Mouse (Mus musculus) MEL (cell line): ENCODE data around the gene 4931414P19Rik. TPM values are rescaled to one million over a fixed set of nuclear protein-coding genes. Genes with fewer than 3 reads are reported as not detected.

Experiments
- DNase-seq: peaks from one replicate; pipeline ENCODE4 v3.0.0; 2011; ENCODE audit warnings: low read depth, low spot score
- H3K27ac ChIP-seq: 2 replicates; pipeline ENCODE4 v1.5.1; 2012; ENCODE audit warnings: low read depth, mild to moderate bottlenecking, control low read depth, low read length, moderate library complexity; ENCODE audit not compliant: control insufficient read depth
- H3K27me3 ChIP-seq, 2 experiments: fragments of 150-350 bp in 1 of 2; sonication (generic) in 1 of 2; 2 replicates each; pipeline ENCODE4 v1.6.1; 2012; ENCODE audit warnings: low read length in 2 of 2, mild to moderate bottlenecking in 2 of 2, improper control_type of control experiment in 1 of 2, moderate library complexity in 1 of 2; ENCODE audit not compliant: insufficient read depth in 2 of 2, control insufficient read depth in 1 of 2
- H3K36me3 ChIP-seq, 2 experiments: 2 replicates each; pipeline ENCODE4 v1.6.1; 2012 to 2014; ENCODE audit warnings: low read length in 2 of 2, improper control_type of control experiment in 1 of 2, inconsistent platforms in 1 of 2, mild to moderate bottlenecking in 1 of 2; ENCODE audit not compliant: insufficient read depth in 2 of 2, control insufficient read depth in 1 of 2
- H3K4me1 ChIP-seq, 2 experiments: fragments of 150-350 bp in 1 of 2; sonication (generic) in 1 of 2; 2 replicates each; pipeline ENCODE4 v1.6.1; 2012; ENCODE audit warnings: low read length in 2 of 2, improper control_type of control experiment in 1 of 2, mild to moderate bottlenecking in 1 of 2; ENCODE audit not compliant: insufficient read depth in 2 of 2, control insufficient read depth in 1 of 2
- H3K4me3 ChIP-seq, 2 experiments: fragments of 150-350 bp in 1 of 2; sonication (generic) in 1 of 2; 2 replicates each; pipeline ENCODE4 v1.5.1; 2012; ENCODE audit warnings: low read depth in 2 of 2, low read length in 2 of 2, mild to moderate bottlenecking in 2 of 2, moderate library complexity in 2 of 2, control low read depth in 1 of 2, improper control_type of control experiment in 1 of 2; ENCODE audit not compliant: control insufficient read depth in 1 of 2, insufficient read depth in 1 of 2
- H3K79me2 ChIP-seq: 2 replicates; pipeline ENCODE4 v1.6.1; 2012; ENCODE audit warnings: mild to moderate bottlenecking, low read length, moderate library complexity; ENCODE audit not compliant: control insufficient read depth, poor library complexity, insufficient read depth
- H3K9ac ChIP-seq: 2 replicates; pipeline ENCODE4 v1.6.1; 2012; ENCODE audit warnings: low read depth, mild to moderate bottlenecking, control low read depth, low read length, moderate library complexity; ENCODE audit not compliant: control insufficient read depth, poor library complexity, severe bottlenecking
- H3K9me3 ChIP-seq: fragments of 150-350 bp; sonication (generic); replicated peaks from 2 replicates; pipeline ENCODE4 v1.6.1; 2012; ENCODE audit warnings: mild to moderate bottlenecking, low read length, improper control_type of control experiment, moderate library complexity; ENCODE audit not compliant: insufficient read depth
- CHD2 ChIP-seq: IDR thresholded peaks from 2 replicates; pipeline ENCODE4 v1.6.1; 2011; ENCODE audit warnings: low read length, improper control_type of control experiment
- CTCF ChIP-seq, 3 experiments: IDR thresholded peaks in 2 of 3; conservative IDR thresholded peaks in 1 of 3; 2 replicates each; pipeline ENCODE4 v1.5.1; 2011 to 2012; ENCODE audit warnings: low read length in 3 of 3, low read depth in 2 of 3, mild to moderate bottlenecking in 2 of 3, improper control_type of control experiment in 1 of 3, inconsistent platforms in 1 of 3, mixed read lengths in 1 of 3, moderate library complexity in 1 of 3; ENCODE audit not compliant: control insufficient read depth in 1 of 3, insufficient read depth in 1 of 3, poor library complexity in 1 of 3, severe bottlenecking in 1 of 3
- E2F4 ChIP-seq: IDR thresholded peaks from 2 replicates; pipeline ENCODE4 v1.6.1; 2011; ENCODE audit warnings: low read depth, low read length, improper control_type of control experiment, borderline replicate concordance
- ETS1 ChIP-seq: IDR thresholded peaks from 2 replicates; pipeline ENCODE4 v1.6.1; 2012; ENCODE audit warnings: low read depth, mild to moderate bottlenecking, inconsistent platforms, low read length, improper control_type of control experiment, moderate library complexity
- GATA1 ChIP-seq: IDR thresholded peaks from 2 replicates; pipeline ENCODE4 v1.6.1; 2011; ENCODE audit warnings: low read depth, low read length, improper control_type of control experiment
- HCFC1 ChIP-seq: IDR thresholded peaks from 2 replicates; pipeline ENCODE4 v1.6.1; 2012; ENCODE audit warnings: low read depth, mild to moderate bottlenecking, inconsistent platforms, low read length, improper control_type of control experiment, moderate library complexity
- MAX ChIP-seq: IDR thresholded peaks from 2 replicates; pipeline ENCODE4 v1.6.1; 2011; ENCODE audit warnings: low read length, improper control_type of control experiment
- POLR2A ChIP-seq, 2 experiments: IDR thresholded peaks; 2 replicates each; pipeline ENCODE4 v1.6.1; 2011 to 2012; ENCODE audit warnings: low read length in 2 of 2, mild to moderate bottlenecking in 2 of 2, control low read depth in 1 of 2, improper control_type of control experiment in 1 of 2, low read depth in 1 of 2, moderate library complexity in 1 of 2; ENCODE audit not compliant: control insufficient read depth in 1 of 2, insufficient read depth in 1 of 2, poor library complexity in 1 of 2
- POLR2AphosphoS2 ChIP-seq: IDR thresholded peaks from 2 replicates; pipeline ENCODE4 v1.6.1; 2011; ENCODE audit warnings: low read length, improper control_type of control experiment
- POLR2AphosphoS5 ChIP-seq: IDR thresholded peaks from 2 replicates; pipeline ENCODE4 v1.6.1; 2012; ENCODE audit warnings: low read depth, borderline replicate concordance, mild to moderate bottlenecking, inconsistent platforms, low read length, moderate library complexity, mixed read lengths
- RCOR1 ChIP-seq: IDR thresholded peaks from 2 replicates; pipeline ENCODE4 v1.6.1; 2012; ENCODE audit warnings: low read depth, mild to moderate bottlenecking, inconsistent platforms, low read length, improper control_type of control experiment
- TBP ChIP-seq: IDR thresholded peaks from 2 replicates; pipeline ENCODE4 v1.8.0; 2011; ENCODE audit warnings: low read depth, low read length, improper control_type of control experiment
- UBTF ChIP-seq: IDR thresholded peaks from 2 replicates; pipeline ENCODE4 v1.6.1; 2012; ENCODE audit warnings: low read depth, mild to moderate bottlenecking, inconsistent platforms, low read length, improper control_type of control experiment, moderate library complexity, borderline replicate concordance; ENCODE audit not compliant: insufficient read depth
- USF1 ChIP-seq: IDR thresholded peaks from 2 replicates; pipeline ENCODE4 v1.6.1; 2014; ENCODE audit warnings: low read depth, mild to moderate bottlenecking, inconsistent platforms, low read length, improper control_type of control experiment, moderate library complexity
- ZKSCAN1 ChIP-seq: IDR thresholded peaks from 2 replicates; pipeline ENCODE4 v1.6.1; 2012; ENCODE audit warnings: low read depth, mild to moderate bottlenecking, inconsistent platforms, low read length, improper control_type of control experiment, moderate library complexity
- ZNF384 ChIP-seq: IDR thresholded peaks from 2 replicates; pipeline ENCODE4 v1.6.1; 2012; ENCODE audit warnings: low read depth, mild to moderate bottlenecking, inconsistent platforms, low read length, improper control_type of control experiment
- polyA plus RNA-seq, 2 experiments: library from polyadenylated mRNA; stranded (reverse) in 1 of 2; unstranded in 1 of 2; fragments of >175 nt in 1 of 2; fragments of >200 nt in 1 of 2; gene quantifications; 2 replicates each; pipeline versions ENCODE4 v1.2.1 to v1.2.4; 2012; ENCODE audit warnings: low replicate concordance in 2 of 2, low read depth in 1 of 2; ENCODE audit not compliant: insufficient read length in 2 of 2, insufficient read depth in 1 of 2, missing spikeins in 1 of 2
- total RNA-seq: library from RNA; depleted of rRNA; stranded (reverse); fragments of 300-350 nt; gene quantifications from 2 replicates; pipeline ENCODE4 v1.2.3, GENCODE M21; 2012

The 4931414P19Rik gene
- total and polyA plus RNA-seq, 3 experiments: 1.9 to 4.8 TPM; not detected in 1

DNA sequence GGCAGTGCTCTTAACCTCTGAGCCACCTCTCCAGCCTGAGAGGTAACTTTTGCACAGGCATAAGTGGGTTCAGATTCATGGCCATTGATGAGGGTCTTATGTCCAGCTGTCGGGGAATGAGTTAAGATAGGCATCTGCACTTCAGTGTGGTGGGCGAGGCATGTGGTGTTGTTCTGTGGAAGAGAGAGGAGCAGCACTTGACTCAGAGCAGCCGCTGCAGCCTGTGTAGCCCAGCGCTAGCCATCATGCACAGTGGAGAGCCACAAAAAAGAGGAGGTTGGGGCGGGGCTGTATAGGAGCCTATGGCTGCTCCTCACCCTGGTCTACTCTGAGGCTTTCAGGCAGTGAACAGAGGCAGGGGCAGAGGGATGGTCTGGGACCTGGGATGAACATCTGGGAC is 22.3 kb upstream of the 4931414P19Rik start:
- H3K4me1 ChIP-seq: peaks cover 7 to 28% of the 10 kb centered on the region in 2 experiments
- no peaks in the 10 kb centered on the region for H3K9me3 ChIP-seq
- H3K27ac ChIP-seq: no peak overlapping the region
- no peak for TF ChIP-seq POLR2A (IDR thresholded peaks at IDR 0.05; ENCODE audit: control insufficient read depth in 1 of 2, insufficient read depth in 1 of 2, low read depth in 1 of 2, low read length in 2 of 2, poor library complexity in 1 of 2)
- DNase-seq: no peak
- no peak overlapping the region for H3K4me3 ChIP-seq
- H3K9ac ChIP-seq: no peak overlapping the region
- H3K79me2 ChIP-seq: no peaks in the 10 kb centered on the region
- H3K27me3 ChIP-seq: no peaks in the 10 kb centered on the region
- H3K36me3 ChIP-seq: peaks cover 0 to 17% of the 10 kb centered on the region in 2 experiments; a peak in 2 of 4 replicates

DNA sequence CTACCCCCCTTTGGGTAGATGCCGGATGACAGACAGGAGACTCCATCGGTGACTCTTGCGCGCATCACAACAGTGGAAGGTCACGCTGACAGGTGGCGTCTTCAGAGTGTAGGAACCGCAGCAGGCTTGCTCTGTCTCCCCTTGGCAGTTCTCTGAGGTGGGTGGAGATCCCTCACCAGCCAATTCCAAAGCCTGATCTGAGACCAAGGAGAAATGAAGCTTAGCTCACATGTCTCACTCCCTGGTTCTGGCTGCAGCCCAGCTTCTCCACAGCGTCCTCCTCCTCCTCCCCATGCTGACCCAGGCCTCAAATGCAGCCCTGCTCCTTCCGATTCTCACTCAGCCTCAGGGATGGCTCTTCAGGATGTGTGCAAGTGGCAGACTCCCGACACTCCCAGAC is 19.2 kb upstream of the 4931414P19Rik start:
- H3K36me3 ChIP-seq: peaks cover 0 to 12% of the 10 kb centered on the region in 2 experiments; a peak in 2 of 4 replicates
- no peak for TF ChIP-seq TBP
- no peak for TF ChIP-seq USF1
- no peak for TF ChIP-seq UBTF
- TF ChIP-seq ZNF384: no peak
- no peak for TF ChIP-seq HCFC1
- TF ChIP-seq CTCF (IDR thresholded peaks at IDR 0.05 in 2 of 3, conservative IDR thresholded peaks at IDR 0.05 in 1 of 3; ENCODE audit: control insufficient read depth in 1 of 3, insufficient read depth in 1 of 3, low read depth in 2 of 3, low read length in 3 of 3, poor library complexity in 1 of 3, severe bottlenecking in 1 of 3): no peak
- TF ChIP-seq POLR2AphosphoS5: no peak
- no peak for TF ChIP-seq ZKSCAN1
- TF ChIP-seq ETS1: no peak
- TF ChIP-seq MAX: no peak
- TF ChIP-seq POLR2A (IDR thresholded peaks at IDR 0.05; ENCODE audit: control insufficient read depth in 1 of 2, insufficient read depth in 1 of 2, low read depth in 1 of 2, low read length in 2 of 2, poor library complexity in 1 of 2): no peak
- TF ChIP-seq GATA1: no peak
- TF ChIP-seq RCOR1: no peak
- TF ChIP-seq E2F4: no peak
- TF ChIP-seq CHD2: no peak
- no peak for TF ChIP-seq POLR2AphosphoS2
- TF ChIP-seq, all 39 proteins: peak for 0
- Histone ChIP-seq H3K79me2 (no peaks in the 10 kb centered on the region), H3K9me3 (no peaks in the 10 kb centered on the region), H3K27ac (no peak overlapping the region), H3K4me3 (no peak overlapping the region), H3K27me3 (no peaks in the 10 kb centered on the region), H3K4me1 (peaks cover 6 to 22% of the 10 kb centered on the region in 2 experiments), H3K9ac (no peak overlapping the region)
- no peak for DNase-seq
